Mouse (Mus musculus) T-helper 1 cell (primary cell): ENCODE results near the gene Synpo2.

Source experiments
- in situ Hi-C: fragments of 300-600 bp; cut with MboI, MseI; formaldehyde crosslinking; loops from one replicate; pipeline ENCODE4 v1.15.1; 2025; ENCODE audit warnings: high pct_unique_total_duplicates

Synpo2 gene

GRCm38 (mm10) chr3:123205485-123205884 is 30.5 kb downstream of the Synpo2 start:
- in situ Hi-C loops, result loop anchor here (25.0 kb wide), 1 partner anchor 1082 kb away; no protein-coding TSS in a partner anchor

GRCm38 (mm10) chr3:123205065-123205464 is 30.9 kb downstream of the Synpo2 start:
- in situ Hi-C loops, result loop anchor here (25.0 kb wide), 1 partner anchor 1082 kb away; no protein-coding TSS in a partner anchor

DNA sequence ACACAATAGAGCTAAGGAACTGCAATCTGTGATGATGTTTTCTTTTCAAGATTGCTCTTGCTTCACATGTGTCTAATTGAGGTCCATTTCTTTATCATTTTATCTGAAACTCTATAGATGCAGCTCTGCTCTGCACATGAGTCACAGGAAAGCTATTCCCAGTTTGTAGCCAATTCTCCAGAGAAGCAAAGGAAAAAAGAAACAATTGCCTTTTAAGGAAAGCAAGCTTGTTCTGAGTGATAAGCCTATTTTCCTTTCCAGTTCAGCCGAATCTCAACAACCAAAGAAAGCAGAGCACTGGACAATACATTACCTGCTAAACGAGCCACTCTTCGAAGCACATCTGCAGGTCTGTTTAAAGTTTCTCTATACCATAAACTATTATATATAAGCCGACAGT is 31.3 kb downstream of the Synpo2 start:
- in situ Hi-C loops, result loop anchor here (25.0 kb wide), 1 partner anchor 1083 kb away; no protein-coding TSS in a partner anchor

- in situ Hi-C loops, result loop anchor here (25.0 kb wide), 1 partner anchor 1086 kb away; no protein-coding TSS in a partner anchor
These were observed 34.2 kb downstream of the Synpo2 start for GRCm38 (mm10) chr3:123201798-123202197.

- in situ Hi-C loops, result no loop called here
These were observed 42.2 kb downstream of the Synpo2 start for GRCm38 (mm10) chr3:123193740-123194139.

- in situ Hi-C loops, result no loop called here
These were observed 44.3 kb downstream of the Synpo2 start for GRCm38 (mm10) chr3:123191602-123192001.

DNA sequence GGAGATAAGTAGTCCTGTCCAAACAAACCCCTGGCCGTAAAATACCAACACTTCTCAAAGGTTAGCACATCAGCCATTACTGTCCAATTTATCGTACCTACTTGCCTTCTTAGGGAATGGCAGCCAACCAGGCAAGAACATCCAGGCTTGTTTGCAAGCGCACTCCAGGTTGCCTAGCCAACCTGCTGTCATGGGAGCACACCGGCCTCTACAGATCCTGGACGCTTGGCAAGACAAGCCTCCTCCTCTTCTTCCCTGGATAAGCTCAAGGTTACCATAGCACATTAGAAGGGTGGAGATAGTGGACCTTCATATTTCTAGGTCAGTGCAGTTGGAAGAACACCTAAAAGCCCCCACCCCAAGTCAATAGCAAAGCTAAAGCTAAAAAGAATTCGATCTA is 45.6 kb downstream of the Synpo2 start:
- in situ Hi-C loops, result no loop called here

DNA sequence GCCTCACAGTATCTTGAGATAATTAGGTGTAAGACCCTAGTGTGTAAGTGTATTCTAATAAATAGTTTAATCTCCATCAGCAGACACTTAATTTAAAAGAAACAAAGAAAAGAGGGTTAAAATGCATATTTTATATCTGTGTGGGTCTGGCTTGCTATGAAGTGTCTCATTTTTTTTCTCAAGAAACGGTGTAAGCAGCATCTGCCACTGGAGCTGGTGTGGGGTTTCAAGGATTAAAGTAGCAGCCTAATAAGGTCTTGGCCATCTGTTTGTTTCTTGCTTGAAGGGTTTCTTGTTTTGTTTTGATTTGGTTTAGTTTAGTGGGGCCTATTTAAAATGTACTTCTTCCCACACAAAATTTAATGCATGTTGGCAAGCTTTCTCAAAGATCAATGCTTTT is 46.1 kb downstream of the Synpo2 start:
- in situ Hi-C loops, result no loop called here

DNA sequence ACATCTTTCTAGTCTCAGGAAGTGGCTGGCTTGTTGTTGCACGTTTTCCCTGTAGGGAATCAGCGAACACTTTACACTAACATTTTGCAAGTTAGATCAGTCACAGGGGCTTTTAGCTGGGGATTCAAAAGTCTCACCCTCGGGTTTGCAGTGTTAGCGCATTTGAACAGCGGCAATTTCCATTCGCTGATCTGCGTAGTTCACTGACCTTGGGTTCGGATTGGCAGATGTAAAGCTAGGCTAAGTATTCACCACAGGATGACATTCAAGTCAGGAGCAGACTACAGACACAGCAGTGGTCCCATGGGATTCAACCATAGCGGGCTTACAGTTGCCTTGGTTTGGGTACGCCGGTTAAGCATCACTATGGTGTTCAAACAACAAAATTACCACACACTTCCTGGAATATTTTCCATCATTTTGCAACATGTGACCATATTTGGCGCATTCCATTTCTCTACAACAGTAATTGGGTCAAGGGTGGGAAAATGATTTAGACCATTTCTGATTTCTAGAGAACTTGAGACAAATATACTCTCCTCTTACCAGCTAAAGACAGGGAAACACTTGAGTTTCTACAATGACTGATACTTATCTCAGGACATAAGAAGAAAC is 47.2 kb downstream of the Synpo2 start:
- in situ Hi-C loops, result no loop called here

DNA sequence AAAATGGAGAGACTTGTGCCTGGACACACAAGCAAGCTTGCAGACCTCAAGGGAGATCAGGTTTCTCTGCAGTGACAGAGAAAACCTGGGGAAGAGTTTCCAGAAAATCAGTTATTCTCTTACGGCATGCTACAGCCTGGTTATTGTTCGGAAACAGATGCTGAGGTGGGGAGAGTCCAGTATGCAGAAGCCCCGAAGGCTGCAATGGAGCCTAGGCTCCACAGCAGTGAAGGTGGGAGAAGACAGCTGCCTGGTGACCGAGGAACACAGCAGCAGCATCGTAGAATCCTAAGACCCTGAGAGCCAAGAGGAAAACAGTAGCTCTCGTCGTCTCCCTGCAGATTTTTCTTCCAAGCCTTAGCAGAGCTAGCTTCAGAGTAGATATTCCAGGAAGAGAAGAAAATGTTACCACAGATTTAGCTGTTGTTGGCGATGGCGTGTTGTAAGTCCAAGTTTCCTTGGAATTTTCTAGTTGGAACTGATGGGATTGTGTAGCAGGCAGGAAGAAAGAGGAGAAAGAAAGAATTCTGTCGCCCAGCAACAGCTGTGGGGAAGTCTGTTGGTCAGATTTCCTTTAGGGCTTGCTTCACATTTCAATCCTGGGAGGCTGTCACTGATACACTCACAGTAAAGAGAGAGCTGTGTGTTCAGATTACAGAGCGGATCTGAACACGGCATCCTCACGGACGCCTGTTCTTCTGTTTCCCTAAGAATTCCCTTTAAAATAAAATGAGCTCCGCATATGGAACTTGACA is 48.4 kb downstream of the Synpo2 start:
- in situ Hi-C loops, result no loop called here

DNA sequence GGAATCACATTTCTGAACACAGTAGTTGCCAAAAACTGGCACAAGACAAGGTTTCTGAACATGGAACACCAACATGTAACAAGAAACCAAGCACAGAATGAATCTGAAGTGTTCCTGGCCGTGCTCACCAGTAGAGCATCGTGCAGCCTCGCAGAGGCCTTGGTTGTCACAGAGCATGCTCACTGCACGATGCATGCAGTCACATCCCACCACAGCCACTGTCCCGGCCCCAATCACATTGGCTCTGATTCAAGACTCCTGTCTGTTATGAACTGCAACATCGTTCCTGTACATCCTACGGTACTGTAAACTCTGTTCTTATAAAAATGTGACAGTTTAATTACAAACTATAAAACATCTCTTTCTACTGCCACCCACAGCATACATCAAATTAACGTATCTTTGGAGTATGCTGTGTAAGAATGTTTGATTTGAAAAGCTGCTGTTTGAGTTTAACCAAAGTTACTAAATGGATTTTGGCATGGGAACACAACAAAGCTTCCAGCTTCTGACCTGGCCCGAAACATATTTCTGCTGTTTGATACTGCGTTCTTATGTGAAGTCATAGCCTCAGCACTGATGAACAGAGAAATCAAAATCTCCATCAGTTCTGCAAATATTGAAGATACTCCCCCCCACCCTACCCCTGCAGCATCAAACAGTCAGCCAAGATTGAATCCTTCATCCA is 50.6 kb downstream of the Synpo2 start:
- in situ Hi-C loops, result no loop called here

DNA sequence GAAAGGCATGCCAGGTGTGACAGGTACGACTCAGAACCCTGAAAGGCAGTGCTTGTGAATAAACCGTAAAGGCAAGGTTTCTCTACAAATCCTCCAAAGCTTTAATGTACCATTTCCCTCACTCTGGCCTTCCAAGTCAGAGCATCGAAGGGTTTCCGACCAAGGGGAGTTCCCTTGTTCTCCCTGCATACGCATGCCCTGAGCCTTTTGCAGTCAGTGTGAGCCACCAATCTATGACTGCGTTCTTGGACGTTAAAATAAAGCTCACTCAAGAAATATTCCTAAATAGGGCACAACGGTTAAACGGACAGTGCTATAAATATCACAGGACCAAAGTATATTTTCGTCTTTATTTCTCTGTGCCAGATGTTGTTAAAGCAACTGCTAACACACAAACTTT is 51.7 kb downstream of the Synpo2 start:
- in situ Hi-C loops, result no loop called here

DNA sequence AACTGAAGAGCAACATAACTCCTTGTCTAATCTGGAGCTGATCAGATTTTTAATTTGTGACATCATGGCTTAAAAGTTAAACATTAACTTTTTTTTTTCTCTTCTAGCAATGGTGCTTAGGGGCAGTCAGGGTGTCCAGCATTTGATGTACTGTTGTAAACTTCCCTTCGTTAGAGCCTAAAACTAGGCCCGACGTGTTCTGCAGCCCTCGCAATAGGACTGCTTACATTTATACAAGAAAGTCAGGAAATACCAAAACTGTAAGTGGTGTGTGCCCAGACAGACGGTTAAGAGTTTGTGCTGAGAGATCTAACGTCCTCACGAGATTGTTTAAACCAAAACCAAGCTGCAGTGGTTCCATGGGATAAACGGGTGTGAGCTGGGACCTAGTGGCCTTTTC is 56.4 kb downstream of the Synpo2 start:
- in situ Hi-C loops, result no loop called here

DNA sequence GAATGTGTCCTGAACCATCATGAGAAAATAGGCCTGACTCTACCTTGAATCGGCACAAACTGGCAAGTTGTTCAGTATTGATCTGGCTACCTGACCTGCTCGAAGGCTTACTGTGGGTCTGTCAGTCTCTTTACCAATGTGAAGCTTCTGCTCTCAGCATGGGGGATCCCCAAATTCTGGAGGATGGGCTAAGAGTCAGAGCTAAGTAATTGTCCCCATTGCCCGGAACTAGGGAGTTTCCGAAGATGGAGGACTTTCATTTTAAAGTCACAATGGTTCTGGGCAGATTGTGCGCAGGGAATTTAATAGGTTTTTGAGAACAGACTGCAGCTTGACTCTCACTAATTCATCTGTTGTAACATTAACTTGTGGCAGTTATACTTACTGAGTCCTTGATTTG is 56.9 kb downstream of the Synpo2 start:
- in situ Hi-C loops, result no loop called here

GRCm38 (mm10) chr3:123178420-123178819 is 57.5 kb downstream of the Synpo2 start:
- in situ Hi-C loops, result no loop called here

- in situ Hi-C loops, result no loop called here
These were observed 59.3 kb downstream of the Synpo2 start for GRCm38 (mm10) chr3:123176366-123177334.

DNA sequence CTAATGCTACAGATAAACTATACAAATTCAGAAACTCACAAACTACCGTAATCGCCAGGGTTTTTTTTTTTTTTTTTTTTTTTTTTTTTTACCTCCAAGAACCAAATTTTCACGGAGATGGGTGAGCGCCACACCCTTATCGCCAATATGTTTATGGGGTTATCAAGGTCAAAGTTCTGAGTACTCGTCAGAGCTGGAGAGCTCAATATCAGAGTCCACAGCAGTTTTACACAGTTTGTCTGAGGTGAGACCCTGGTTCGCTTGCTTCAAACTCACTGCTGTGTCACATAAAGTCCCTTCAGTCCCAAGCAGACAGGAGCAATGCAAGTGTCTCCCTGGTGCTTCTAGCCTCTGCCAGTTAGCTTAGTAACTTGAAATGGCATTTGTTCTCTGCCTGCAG is 60.8 kb downstream of the Synpo2 start:
- in situ Hi-C loops, result no loop called here

GRCm38 (mm10) chr3:123174379-123174697 is 61.6 kb downstream of the Synpo2 start:
- in situ Hi-C loops, result loop anchor here (5.0 kb wide), 1 partner anchor 148 kb away; no protein-coding TSS in a partner anchor

GRCm38 (mm10) chr3:123173553-123174378 is 62.2 kb downstream of the Synpo2 start:
- in situ Hi-C loops, result loop anchor here (5.0 kb wide), 1 partner anchor 149 kb away; no protein-coding TSS in a partner anchor

DNA sequence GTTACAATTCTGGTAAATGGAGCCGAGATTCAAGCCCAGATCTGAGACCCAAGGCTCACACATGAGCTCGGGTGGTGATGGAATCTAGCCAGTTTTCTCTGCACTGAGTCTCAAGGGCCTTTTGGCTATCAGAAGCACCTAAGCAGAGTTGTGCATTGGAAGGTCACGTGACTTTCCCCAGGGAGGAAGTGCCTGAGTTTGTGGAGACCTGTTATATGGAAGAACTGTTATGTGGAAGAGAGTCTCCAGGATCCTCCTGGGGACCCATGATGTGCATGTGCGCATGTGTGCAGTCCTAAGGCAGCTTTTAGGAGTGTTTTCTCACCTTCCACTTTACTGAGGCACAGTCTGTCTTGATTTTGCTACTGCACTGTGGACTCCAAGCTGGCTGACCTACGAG is 63.8 kb downstream of the Synpo2 start:
- in situ Hi-C loops, result loop anchor here (5.0 kb wide), 1 partner anchor 150 kb away; no protein-coding TSS in a partner anchor
